ENCODE assay signal across 15 mouse cellular contexts in genomic region chrX:56665226-56665973, GRCm38 (mm10). TPM values are rescaled to one million over a fixed set of nuclear protein-coding genes. Genes with fewer than 3 reads are reported as not detected.
DNase-seq lines count a peak whose midpoint lies in the region; ATAC-seq lines count a peak whose summit lies in the region.
"Had no signal": no experiment of that assay in that cellular context is flagged by ENCODE, and none has a peak within 500 bp of the region (broad histone marks: within the 10 kb centered on the region; RNA-seq: fewer than 3 reads in every experiment).

No protein-coding gene starts in this region.

- H3K36me3 ChIP-seq in heart, embryonic 13.5 days: no peaks in the 10 kb centered on the region
- no peaks in the 10 kb centered on the region for H3K36me3 ChIP-seq in heart, embryonic 15.5 days
- H3K36me3 ChIP-seq: embryonic facial prominence, embryonic 13.5 days; liver, embryonic 13.5 days; midbrain, embryonic 15.5 days had no signal

- peak overlapping the region; percentile 41 for H3K27ac ChIP-seq in heart, embryonic 13.5 days (replicated peaks)
- peak overlapping the region; percentile 67; the same call in 1 of the 2 replicates for H3K27ac ChIP-seq in heart, embryonic 15.5 days
- H3K27ac ChIP-seq: embryonic facial prominence, embryonic 13.5 days; liver, embryonic 13.5 days; midbrain, embryonic 15.5 days had no signal

- no peak for DNase-seq in heart, postnatal 4 days
- DNase-seq in lung, postnatal 10 days: peak; percentile 26
- no peak for DNase-seq in lung, adult 18-20 months
- peak; percentile 46 to 77 for DNase-seq in kidney, postnatal 25 days
- no peak for DNase-seq in right cerebral cortex, postnatal 36 days (ENCODE audit: low spot score in 2 of 2)
- DNase-seq: adrenal gland, adult 2 months; cerebellum, adult 2 months; layer of hippocampus, postnatal 36 days; liver, embryonic 13.5 days had no signal

- no peaks in the 10 kb centered on the region for H3K27me3 ChIP-seq in heart, embryonic 13.5 days (replicated peaks)
- no peaks in the 10 kb centered on the region for H3K27me3 ChIP-seq in heart, embryonic 15.5 days
- H3K27me3 ChIP-seq: embryonic facial prominence, embryonic 13.5 days; liver, embryonic 13.5 days; midbrain, embryonic 15.5 days had no signal

- no peak overlapping the region for H3K4me2 ChIP-seq in heart, embryonic 13.5 days
- H3K4me2 ChIP-seq in heart, embryonic 15.5 days: no peak overlapping the region
- H3K4me2 ChIP-seq: embryonic facial prominence, embryonic 13.5 days; liver, embryonic 13.5 days; midbrain, embryonic 15.5 days had no signal

- H3K4me3 ChIP-seq in heart, embryonic 13.5 days: no peak overlapping the region
- no peak overlapping the region for H3K4me3 ChIP-seq in heart, embryonic 15.5 days
- H3K4me3 ChIP-seq: embryonic facial prominence, embryonic 13.5 days; liver, embryonic 13.5 days; midbrain, embryonic 15.5 days had no signal

- WGBS in heart, embryonic 13.5 days: 39% methylated on average over 8 of the region's 8 CpGs
- WGBS in heart, embryonic 15.5 days: 42% methylated on average over 8 of the region's 8 CpGs

- no peak for ATAC-seq in heart, embryonic 13.5 days (ENCODE audit: extremely low read depth, insufficient number of reproducible peaks, low FRiP score, low TSS enrichment)
- no peak for ATAC-seq in heart, embryonic 15.5 days (replicated peaks; ENCODE audit: insufficient number of reproducible peaks, insufficient read depth, low FRiP score, low read depth)
- ATAC-seq: hindbrain, embryonic 16.5 days; midbrain, embryonic 15.5 days had no signal

- H3K9ac ChIP-seq in heart, embryonic 13.5 days: no peak overlapping the region
- no peak overlapping the region for H3K9ac ChIP-seq in heart, embryonic 15.5 days
- H3K9ac ChIP-seq: embryonic facial prominence, embryonic 13.5 days; liver, embryonic 13.5 days; midbrain, embryonic 15.5 days had no signal

- peaks cover 32% of the 10 kb centered on the region for H3K4me1 ChIP-seq in heart, embryonic 13.5 days
- H3K4me1 ChIP-seq in heart, embryonic 15.5 days (replicated peaks): peaks cover 23% of the 10 kb centered on the region
- H3K4me1 ChIP-seq: embryonic facial prominence, embryonic 13.5 days; midbrain, embryonic 15.5 days had no signal

- no peaks in the 10 kb centered on the region for H3K9me3 ChIP-seq in heart, embryonic 13.5 days
- no peaks in the 10 kb centered on the region for H3K9me3 ChIP-seq in heart, embryonic 15.5 days (replicated peaks)
- H3K9me3 ChIP-seq: embryonic facial prominence, embryonic 13.5 days; G1E; liver, embryonic 13.5 days; midbrain, embryonic 15.5 days had no signal

RNA-seq across cellular contexts. Expression of gene Slc9a6, which starts 55.8 kb away (rescaled TPM):
- 5.9 and 6.9 TPM in 2 replicates for polyA plus RNA-seq in heart, embryonic 13.5 days (2015; fragmentation: Nextera tagmentation; extraction: Ambion mirVana)
- total RNA-seq in heart, postnatal 4 days (2021): 10 to 100 TPM; 16.4 to 18.2 TPM
- polyA plus RNA-seq in heart, embryonic 15.5 days (2015; fragmentation: Nextera tagmentation; extraction: Ambion mirVana): 7.2 and 8.5 TPM in 2 replicates

Comparison
In these comparisons a context has a peak if more than half of its experiments do, and no peak if none do; other contexts are left out.
1. DNase-seq: peak in lung, postnatal 10 days (single experiment) and kidney, postnatal 25 days (2 of 2); none in heart, postnatal 4 days (single experiment), lung, adult 18-20 months (0 of 2) and right cerebral cortex, postnatal 36 days (0 of 2).